Mouse (Mus musculus) embryonic stem cell, embryonic (primary cell): ENCODE results near the gene Dok5.

Source experiments
- CTCF ChIA-PET, 4 experiments: fragments of 300-600 bp in 2 of 4; fragments of 350-600 bp in 2 of 4; sonication (Branson Sonifier 250); formaldehyde crosslinking; loops; one replicate each; lab custom pipeline; 2022; ENCODE audit warnings: inconsistent platforms in 2 of 4; lab: Charles Lee
- POLR2A ChIA-PET, 4 experiments: fragments of 300-600 bp in 2 of 4; fragments of 350-600 bp in 2 of 4; sonication (Branson Sonifier 250); formaldehyde crosslinking; loops; one replicate each; lab custom pipeline; 2022; ENCODE audit warnings: antibody characterized with exemption in 4 of 4, inconsistent platforms in 1 of 4; lab: Charles Lee

Dok5 gene

DNA sequence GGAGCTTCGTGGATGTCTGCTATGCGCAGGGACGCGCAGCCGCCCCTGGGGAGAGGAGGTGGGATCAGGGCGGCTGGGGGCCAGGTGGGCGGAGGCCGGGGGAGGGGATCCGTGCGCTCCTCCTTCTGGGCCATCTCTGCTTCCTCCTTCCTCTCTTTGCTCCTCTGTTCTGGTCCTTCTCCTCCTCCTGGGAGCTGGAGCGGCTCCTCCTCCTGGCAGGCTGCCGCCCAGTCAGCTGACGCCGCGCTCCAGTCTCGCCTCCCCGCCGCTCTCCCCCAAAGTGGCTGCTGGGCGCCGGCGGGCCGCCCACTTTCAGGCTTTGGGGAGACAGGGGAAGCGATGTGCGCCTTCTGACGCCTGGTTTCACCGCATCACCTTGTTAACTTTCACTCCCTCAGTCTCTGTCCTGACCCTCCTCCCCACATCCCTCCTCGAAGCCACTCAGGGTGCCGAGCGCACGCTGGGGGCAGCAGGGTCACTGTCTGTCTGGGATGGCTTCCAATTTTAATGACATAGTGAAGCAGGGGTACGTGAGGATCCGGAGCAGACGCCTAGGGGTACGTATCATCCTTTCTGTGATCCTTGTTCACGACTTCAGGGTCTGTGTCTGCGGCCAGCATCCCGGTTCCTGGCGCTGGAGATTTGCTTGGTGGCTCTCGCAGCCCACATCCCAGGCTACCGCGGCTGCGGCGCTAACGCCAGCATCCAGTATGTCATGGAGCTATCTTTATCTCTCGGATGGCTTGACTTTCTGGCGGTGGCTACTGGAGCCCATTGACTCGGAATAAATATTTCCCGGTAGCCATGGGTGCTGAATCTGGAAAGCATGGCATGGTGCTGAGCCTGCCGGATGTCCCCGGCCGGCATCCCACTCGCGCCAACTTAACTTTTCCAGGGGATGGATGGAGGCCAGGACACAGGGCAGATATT lies at the start of gene Dok5:
TSS of gene Dok5 (plus strand) at position 176 of the 930 bp plus-strand sequence.
- POLR2A ChIA-PET, result interaction anchor here (0.5 to 1.8 kb wide), 15 partner anchors 11 to 741 kb away, joined by 3 to 8 read pairs (median 3); no protein-coding TSS in a partner anchor
- CTCF ChIA-PET, result interaction anchor here in 3 of 4 experiments (0.6 to 0.8 kb wide), 4 partner anchors 24 to 129 kb away, joined by 3 read pairs; no protein-coding TSS in a partner anchor

GRCm38 (mm10) chr2:170683385-170683784 lies 48.2 kb upstream of the Dok5 start:
- ChIA-PET POLR2A (interaction anchor here in 1 of 4 experiments (2.8 kb wide), 1 partner anchor 12 kb away, joined by 7 read pairs; no protein-coding TSS in a partner anchor), CTCF (interaction anchor here in 2 of 4 experiments (1.2 to 1.5 kb wide), 3 partner anchors 147 to 188 kb away, joined by 3 to 4 read pairs (median 3); no protein-coding TSS in a partner anchor)

GRCm38 (mm10) chr2:170695071-170695936 lies 36.3 kb upstream of the Dok5 start:
- POLR2A ChIA-PET, result interaction anchor here in 3 of 4 experiments (0.5 to 1.9 kb wide), 8 partner anchors 11 to 165 kb away, joined by 3 to 7 read pairs (median 4); partner anchors contain the start of gene Dok5 (in 2 of the 3)

GRCm38 (mm10) chr2:170695937-170696510 lies 35.6 kb upstream of the Dok5 start:
- CTCF ChIA-PET, result interaction anchor here (0.7 to 1.7 kb wide), 5 partner anchors 10 to 228 kb away, joined by 3 to 5 read pairs (median 4); no protein-coding TSS in a partner anchor
- POLR2A ChIA-PET, result interaction anchor here in 3 of 4 experiments (0.5 to 1.9 kb wide), 6 partner anchors 12 to 84 kb away, joined by 3 to 7 read pairs (median 4); partner anchors contain the start of gene Dok5 (in 1 of the 3)

More at GRCm38 (mm10) chr2:170695071-170695936, 36.3 kb upstream of the Dok5 start:
- CTCF ChIA-PET, result interaction anchor here (0.5 to 1.7 kb wide), 7 partner anchors 10 to 678 kb away, joined by 3 to 5 read pairs (median 3); no protein-coding TSS in a partner anchor

GRCm38 (mm10) chr2:170700471-170700870 lies 31.1 kb upstream of the Dok5 start:
- CTCF ChIA-PET, result interaction anchor here in 1 of 4 experiments (1.1 kb wide), 1 partner anchor 381 kb away, joined by 4 read pairs; no protein-coding TSS in a partner anchor
- POLR2A ChIA-PET, result interaction anchor here in 1 of 4 experiments (0.5 kb wide), 1 partner anchor 81 kb away, joined by 3 read pairs; no protein-coding TSS in a partner anchor

GRCm38 (mm10) chr2:170706488-170706887 lies 25.1 kb upstream of the Dok5 start:
- ChIA-PET CTCF (interaction anchor here in 3 of 4 experiments (0.6 to 1.2 kb wide), 3 partner anchors 11 to 606 kb away, joined by 3 to 4 read pairs (median 4); no protein-coding TSS in a partner anchor), POLR2A (interaction anchor here in 1 of 4 experiments (0.6 kb wide), 1 partner anchor 81 kb away, joined by 3 read pairs; no protein-coding TSS in a partner anchor)

DNA sequence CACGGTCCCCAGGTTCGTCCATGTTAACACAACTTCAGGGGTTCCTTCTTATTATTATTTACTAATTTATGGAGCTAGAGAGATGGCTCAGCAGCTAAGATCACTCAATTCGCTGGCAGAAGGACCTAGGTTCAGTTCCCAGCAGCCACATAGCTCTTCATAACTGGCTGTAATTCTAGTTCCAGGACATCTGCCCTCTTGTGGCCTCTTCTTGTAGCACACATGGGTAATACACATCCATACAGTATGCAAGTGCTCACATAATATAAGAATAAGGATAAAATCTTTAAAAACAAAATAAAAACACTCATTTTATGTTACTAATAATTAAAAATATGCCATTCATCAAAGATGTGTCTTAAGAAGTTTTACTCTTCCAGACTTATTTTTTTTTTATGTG lies 23.9 kb upstream of the Dok5 start:
- ChIA-PET POLR2A (interaction anchor here in 3 of 4 experiments (0.7 to 1.0 kb wide), 3 partner anchors 8 to 158 kb away, joined by 3 read pairs; no protein-coding TSS in a partner anchor), CTCF (interaction anchor here (0.5 to 1.5 kb wide), 22 partner anchors 8 to 1728 kb away, joined by 3 to 5 read pairs (median 3); partner anchors contain the start of gene Dok5 (in 1 of the 4))

DNA sequence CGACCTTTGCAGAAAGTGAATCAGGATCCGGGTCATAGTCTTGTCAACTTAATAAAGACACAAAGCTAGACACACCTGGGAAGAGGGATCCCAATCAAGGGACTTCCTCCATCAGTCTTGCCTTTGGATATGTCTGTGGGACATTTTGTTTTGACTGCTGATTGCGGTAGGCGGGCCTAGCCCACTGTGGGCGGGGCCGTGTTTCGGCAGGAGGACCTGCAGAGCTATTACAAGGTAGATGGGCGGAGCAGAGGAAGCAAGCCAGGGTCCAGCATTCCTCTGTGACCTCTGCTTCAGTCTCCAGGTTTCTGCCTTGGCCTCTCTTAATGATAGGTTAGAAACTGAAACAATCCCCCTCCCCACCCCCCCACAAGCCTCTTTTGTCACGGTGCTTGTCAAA lies 22.7 kb upstream of the Dok5 start:
- POLR2A ChIA-PET, result interaction anchor here in 2 of 4 experiments (0.6 to 1.3 kb wide), 3 partner anchors 18 to 198 kb away, joined by 3 to 6 read pairs (median 3); partner anchors contain the start of gene Dok5 (in 1 of the 2)
- CTCF ChIA-PET, result interaction anchor here in 3 of 4 experiments (0.6 to 1.5 kb wide), 6 partner anchors 12 to 1096 kb away, joined by 3 to 5 read pairs (median 3); no protein-coding TSS in a partner anchor

- CTCF ChIA-PET, result interaction anchor here in 2 of 4 experiments (0.6 kb wide), 3 partner anchors 113 to 1731 kb away, joined by 3 to 6 read pairs (median 5); no protein-coding TSS in a partner anchor
- POLR2A ChIA-PET, result interaction anchor here in 1 of 4 experiments (0.5 to 1.1 kb wide), 2 partner anchors 290 to 592 kb away, joined by 5 to 6 read pairs; no protein-coding TSS in a partner anchor
Observed at GRCm38 (mm10) chr2:170712658-170713285, 18.8 kb upstream of the Dok5 start.

GRCm38 (mm10) chr2:170720386-170720785 lies 11.2 kb upstream of the Dok5 start:
- ChIA-PET POLR2A (interaction anchor here in 3 of 4 experiments (0.5 to 1.6 kb wide), 7 partner anchors 10 to 1894 kb away, joined by 3 to 4 read pairs (median 3); partner anchors contain the start of gene Dok5 (in 1 of the 3)), CTCF (interaction anchor here in 3 of 4 experiments (0.5 to 1.2 kb wide), 7 partner anchors 12 to 366 kb away, joined by 3 read pairs; no protein-coding TSS in a partner anchor)

GRCm38 (mm10) chr2:170724136-170724535 lies 7.5 kb upstream of the Dok5 start:
- ChIA-PET POLR2A (no interaction called here), CTCF (no interaction called here)

GRCm38 (mm10) chr2:170724716-170725115 lies 6.9 kb upstream of the Dok5 start:
- ChIA-PET POLR2A (no interaction called here), CTCF (interaction anchor here in 2 of 4 experiments (0.6 to 0.7 kb wide), 3 partner anchors 25 to 1495 kb away, joined by 3 to 4 read pairs (median 3); no protein-coding TSS in a partner anchor)

GRCm38 (mm10) chr2:170725796-170726195 lies 5.8 kb upstream of the Dok5 start:
- ChIA-PET POLR2A (interaction anchor here in 2 of 4 experiments (0.5 to 0.9 kb wide), 5 partner anchors 49 to 508 kb away, joined by 3 read pairs; no protein-coding TSS in a partner anchor), CTCF (interaction anchor here in 3 of 4 experiments (0.6 to 0.9 kb wide), 3 partner anchors 18 to 132 kb away, joined by 3 to 7 read pairs (median 3); no protein-coding TSS in a partner anchor)

DNA sequence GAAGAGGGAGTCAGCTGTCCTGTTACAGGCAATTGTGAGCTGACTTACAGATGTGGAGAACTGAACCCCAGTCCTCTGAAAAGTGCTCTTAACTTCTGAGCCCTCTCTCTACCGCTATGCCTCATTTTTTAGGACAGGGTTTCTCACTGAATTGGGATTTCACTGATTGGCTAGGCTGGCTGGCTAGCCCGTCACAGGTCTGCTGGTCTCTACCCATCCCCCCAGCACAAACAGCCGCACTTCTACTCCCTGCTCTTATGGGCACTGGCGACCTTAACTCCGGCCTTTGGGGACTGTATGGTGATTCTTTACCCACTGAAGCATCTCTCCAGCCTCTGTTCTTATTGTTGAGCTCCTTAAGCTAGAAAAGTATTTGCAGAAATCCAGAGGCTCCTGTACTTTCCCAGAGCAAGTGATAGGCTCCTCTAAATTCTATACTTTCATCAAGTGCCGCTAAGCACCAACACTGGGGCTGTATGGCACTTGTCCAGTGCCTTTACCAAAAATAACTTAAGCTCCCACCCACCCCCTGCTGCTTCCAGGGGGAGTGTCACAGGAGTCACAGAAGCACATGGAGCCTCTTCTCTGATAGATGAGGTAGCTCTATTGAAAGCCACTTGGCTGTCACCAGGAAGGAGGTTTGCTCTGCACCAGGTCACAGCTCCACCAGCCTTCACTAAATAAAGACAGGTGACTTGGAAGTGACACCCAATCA lies 4.5 kb upstream of the Dok5 start:
- CTCF ChIA-PET, result no interaction called here
- POLR2A ChIA-PET, result interaction anchor here in 3 of 4 experiments (0.6 to 1.3 kb wide), 3 partner anchors 9 to 26 kb away, joined by 3 to 5 read pairs (median 4); no protein-coding TSS in a partner anchor

DNA sequence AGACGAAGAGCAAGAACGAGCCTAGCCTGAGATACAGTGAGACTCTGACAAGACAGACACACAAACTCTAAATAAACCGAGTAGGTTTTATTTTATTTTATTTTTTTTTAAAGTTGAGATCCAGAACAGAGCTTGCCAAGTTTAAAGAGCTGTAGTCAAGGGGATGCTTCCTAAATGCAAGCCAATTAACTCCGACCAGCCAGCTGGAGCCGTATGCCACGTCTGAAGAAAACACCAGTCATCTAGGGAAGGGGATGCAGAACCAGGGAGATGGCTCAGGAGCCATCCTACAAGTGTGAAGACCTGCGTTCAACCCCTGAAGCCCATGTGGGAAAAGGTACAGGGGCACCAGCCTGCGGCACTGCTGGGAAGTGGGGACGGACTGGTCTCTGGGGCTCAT lies 2.7 kb upstream of the Dok5 start:
- POLR2A ChIA-PET, result interaction anchor here in 1 of 4 experiments (1.1 kb wide), 1 partner anchor 43 kb away, joined by 3 read pairs; no protein-coding TSS in a partner anchor
- CTCF ChIA-PET, result interaction anchor here in 1 of 4 experiments (0.6 kb wide), 1 partner anchor 306 kb away, joined by 6 read pairs; no protein-coding TSS in a partner anchor
